In genomic region chr9:98601837-98602359, GRCm38 (mm10) we compare ENCODE assay signal across 8 mouse cellular contexts. TPM values are rescaled to one million over a fixed set of nuclear protein-coding genes. Genes with fewer than 3 reads are reported as not detected.
DNase-seq lines count a peak whose midpoint lies in the region; ATAC-seq and TF ChIP-seq lines count a peak whose summit lies in the region.

No protein-coding gene starts in this region.

- H3K4me3 ChIP-seq in heart, embryonic 14.5 days (ENCODE audit: control insufficient read depth in 1 of 2, insufficient read depth in 1 of 2, low read depth in 1 of 2, low read length in 2 of 2), result peak overlapping the region; percentile 67 to 81
- H3K4me3 ChIP-seq in ES-E14 (ENCODE audit: insufficient read depth in 1 of 2, low read depth in 1 of 2, low read length in 2 of 2, poor library complexity in 1 of 2, severe bottlenecking in 1 of 2), result peak overlapping the region; percentile 81 to 97
- peak overlapping the region; percentile 62 for H3K4me3 ChIP-seq in hindbrain, embryonic 11.5 days (ENCODE audit: low read depth, low read length)
- peak overlapping the region; percentile 89 for H3K4me3 ChIP-seq in midbrain, embryonic 10.5 days
- no peak overlapping the region for H3K4me3 ChIP-seq in thymus, adult 2 months (ENCODE audit: control insufficient read depth, insufficient read depth, low read length)

- H3K4me2 ChIP-seq in heart, embryonic 14.5 days (ENCODE audit: low read length), result peak overlapping the region; percentile 70
- peak overlapping the region; percentile 19 for H3K4me2 ChIP-seq in hindbrain, embryonic 11.5 days (replicated peaks; ENCODE audit: low read depth, low read length)

- no peak; the same call in 1 of the 2 replicates for ATAC-seq in heart, embryonic 14.5 days (ENCODE audit: insufficient number of reproducible peaks, insufficient read depth, low FRiP score, low read depth)
- ATAC-seq in hindbrain, embryonic 11.5 days (ENCODE audit: low FRiP score), result peak; percentile 51; the same call in 1 of the 2 replicates

- peaks cover 17% of the 10 kb centered on the region for H3K36me3 ChIP-seq in heart, embryonic 14.5 days (ENCODE audit: control insufficient read depth, insufficient read depth, low read length)
- H3K36me3 ChIP-seq in ES-E14 (ENCODE audit: control insufficient read depth, insufficient read depth, low read length, poor library complexity, severe bottlenecking), result peaks cover 10% of the 10 kb centered on the region; the same call in 1 of the 2 replicates
- no peaks in the 10 kb centered on the region for H3K36me3 ChIP-seq in hindbrain, embryonic 11.5 days (ENCODE audit: control insufficient read depth, insufficient read depth, low read length)
- peaks cover 19% of the 10 kb centered on the region for H3K36me3 ChIP-seq in midbrain, embryonic 10.5 days
- peaks cover 12% of the 10 kb centered on the region for H3K36me3 ChIP-seq in thymus, adult 2 months (ENCODE audit: control insufficient read depth, insufficient read depth, low read length)

- WGBS in heart, embryonic 14.5 days, result 53% methylated on average over 11 of the region's 11 CpGs
- WGBS in hindbrain, embryonic 11.5 days, result 52% methylated on average over 11 of the region's 11 CpGs
- WGBS in midbrain, embryonic 10.5 days, result 53% methylated on average over 11 of the region's 11 CpGs
- WGBS in thymus, adult 2 months, result 60% methylated on average over 11 of the region's 11 CpGs

- no peak for TF ChIP-seq CTCF in thymus, adult 2 months (IDR thresholded peaks at IDR 0.05; ENCODE audit: borderline replicate concordance, control insufficient read depth, extremely low read depth, insufficient read depth, low read length, poor library complexity)

- H3K27me3 ChIP-seq in heart, embryonic 14.5 days (ENCODE audit: control insufficient read depth, insufficient read depth, low read length), result no peaks in the 10 kb centered on the region
- no peaks in the 10 kb centered on the region for H3K27me3 ChIP-seq in hindbrain, embryonic 11.5 days (ENCODE audit: control insufficient read depth, insufficient read depth, low read length)
- H3K27me3 ChIP-seq in midbrain, embryonic 10.5 days (ENCODE audit: low read depth, poor library complexity, severe bottlenecking), result no peaks in the 10 kb centered on the region
- no peaks in the 10 kb centered on the region for H3K27me3 ChIP-seq in thymus, adult 2 months (ENCODE audit: control insufficient read depth, insufficient read depth, low read length)

- peaks cover 0 to 12% of the 10 kb centered on the region in 2 experiments; a peak in 2 of 4 replicates for H3K4me1 ChIP-seq in heart, embryonic 14.5 days (ENCODE audit: control insufficient read depth in 2 of 2, insufficient read depth in 2 of 2, low read length in 2 of 2)
- peaks cover 0 to 5% of the 10 kb centered on the region in 2 experiments; a peak in 1 of 4 replicates for H3K4me1 ChIP-seq in ES-E14 (ENCODE audit: control insufficient read depth in 2 of 2, insufficient read depth in 2 of 2, low read length in 2 of 2, poor library complexity in 1 of 2)
- no peaks in the 10 kb centered on the region for H3K4me1 ChIP-seq in hindbrain, embryonic 11.5 days (replicated peaks; ENCODE audit: control insufficient read depth, insufficient read depth, low read length)
- peaks cover 14% of the 10 kb centered on the region for H3K4me1 ChIP-seq in midbrain, embryonic 10.5 days
- H3K4me1 ChIP-seq in thymus, adult 2 months (replicated peaks; ENCODE audit: control insufficient read depth, insufficient read depth, low read length), result peaks cover 3% of the 10 kb centered on the region; the same call in 1 of the 2 replicates

- no peak overlapping the region for H3K27ac ChIP-seq in heart, embryonic 14.5 days (replicated peaks in 1 of 2; ENCODE audit: control insufficient read depth in 1 of 2, insufficient read depth in 1 of 2, low read depth in 2 of 2, low read length in 2 of 2)
- H3K27ac ChIP-seq in ES-E14 (ENCODE audit: insufficient read depth, low read depth, low read length, poor library complexity, severe bottlenecking), result no peak overlapping the region
- H3K27ac ChIP-seq in hindbrain, embryonic 11.5 days (ENCODE audit: low read depth, low read length), result no peak overlapping the region
- peak overlapping the region; percentile 85 for H3K27ac ChIP-seq in midbrain, embryonic 10.5 days (replicated peaks)
- no peak overlapping the region for H3K27ac ChIP-seq in thymus, adult 2 months (ENCODE audit: control insufficient read depth, insufficient read depth, low read length)

- peak overlapping the region; percentile 85 for H3K9ac ChIP-seq in heart, embryonic 14.5 days (ENCODE audit: low read length)
- peak overlapping the region; percentile 31; the same call in 1 of the 2 replicates for H3K9ac ChIP-seq in ES-E14 (ENCODE audit: insufficient read depth, low read depth, low read length, poor library complexity, severe bottlenecking)
- no peak overlapping the region for H3K9ac ChIP-seq in hindbrain, embryonic 11.5 days (ENCODE audit: low read depth, low read length)

- in situ Hi-C loops in ES-E14 (cut with MboI; ENCODE audit: low sequenced_read_pairs in 2 of 2, unreplicated experiment in 2 of 2), result no loop called here

- DNase-seq in heart, postnatal 4 days, result no peak
- DNase-seq in ES-E14 (ENCODE audit: low read depth, low spot score), result peak; percentile 3
- no peak for DNase-seq in hindbrain, embryonic 11.5 days (ENCODE audit: low spot score)
- DNase-seq in midbrain, embryonic 10.5 days (ENCODE audit: low spot score), result no peak
- no peak for DNase-seq in thymus, adult 2 months
- DNase-seq in adrenal gland, postnatal 25 days, result no peak
- no peak for DNase-seq in right cerebral cortex, postnatal 4 days

- TF ChIP-seq POLR2A in thymus, adult 2 months (IDR thresholded peaks at IDR 0.05; ENCODE audit: control insufficient read depth, extremely low read depth, insufficient read depth, low read length, poor library complexity), result no peak

- H3K9me3 ChIP-seq in heart, embryonic 14.5 days (ENCODE audit: control insufficient read depth, low read length), result 0 out of 2 replicates have a peak, but pooled peaks cover 4% of the 10 kb centered on the region
- no peaks in the 10 kb centered on the region for H3K9me3 ChIP-seq in ES-E14 (ENCODE audit: control insufficient read depth, insufficient read depth, low read depth, low read length)
- no peaks in the 10 kb centered on the region for H3K9me3 ChIP-seq in hindbrain, embryonic 11.5 days (ENCODE audit: control insufficient read depth, low read length)
- no peaks in the 10 kb centered on the region for H3K9me3 ChIP-seq in midbrain, embryonic 10.5 days (replicated peaks)

TF ChIP-seq in ES-E14, 5 proteins besides CTCF, POLR2A, EP300 and RAD21:
- TF ChIP-seq ZNF384 (IDR thresholded peaks at IDR 0.05; ENCODE audit: low read depth, low read length) (no peak), ZC3H11A (IDR thresholded peaks at IDR 0.05; ENCODE audit: borderline replicate concordance, low read depth, low read length) (no peak), HCFC1 (IDR thresholded peaks at IDR 0.05; ENCODE audit: borderline replicate concordance, insufficient read depth, low read length) (no peak), CHD2 (IDR thresholded peaks at IDR 0.05; ENCODE audit: low read depth, low read length) (no peak), MAFK (IDR thresholded peaks at IDR 0.05; ENCODE audit: insufficient read depth, low read depth, low read length) (no peak)

RNA-seq across cellular contexts. Expression of gene Mrps22, which starts 0.4 kb away (rescaled TPM):
- 51.8 and 55.9 TPM in 2 replicates for polyA plus RNA-seq in heart, embryonic 14.5 days (2014; fragmentation: Nextera tagmentation; extraction: Ambion mirVana)
- 10 to 100 TPM; 39.9 to 44.6 TPM for total RNA-seq in heart, postnatal 4 days (2021)
- 34.2 and 48.3 TPM in 2 replicates for total RNA-seq in ES-E14 (2012; rRNA removed)
- polyA plus RNA-seq in hindbrain, embryonic 11.5 days (2014; fragmentation: Nextera tagmentation; extraction: Ambion mirVana), result 74.6 and 76.8 TPM in 2 replicates
- polyA plus RNA-seq in midbrain, embryonic 10.5 days (2016; fragmentation: Nextera tagmentation; extraction: Ambion mirVana), result 74.8 and 80.2 TPM in 2 replicates
- 16.9 and 18.5 TPM in 2 replicates for polyA plus RNA-seq in thymus, adult 2 months (2012; rRNA removed)
- total RNA-seq in adrenal gland, postnatal 25 days (2021), result 56.5 and 68.2 TPM in 2 replicates

RNA-seq across cellular contexts. Expression of gene Copb2, which starts 38.4 kb away (rescaled TPM):
- polyA plus RNA-seq in heart, embryonic 14.5 days (2014; fragmentation: Nextera tagmentation; extraction: Ambion mirVana), result 132 and 141 TPM in 2 replicates
- 100 to 1,000 TPM; 126 to 128 TPM for total RNA-seq in heart, postnatal 4 days (2021)
- 76.2 and 114 TPM in 2 replicates for total RNA-seq in ES-E14 (2012; rRNA removed)
- polyA plus RNA-seq in hindbrain, embryonic 11.5 days (2014; fragmentation: Nextera tagmentation; extraction: Ambion mirVana), result 169 and 201 TPM in 2 replicates
- 158 and 164 TPM in 2 replicates for polyA plus RNA-seq in midbrain, embryonic 10.5 days (2016; fragmentation: Nextera tagmentation; extraction: Ambion mirVana)
- polyA plus RNA-seq in thymus, adult 2 months (2012; rRNA removed), result 34.2 and 36.3 TPM in 2 replicates
- total RNA-seq in adrenal gland, postnatal 25 days (2021), result 112 and 124 TPM in 2 replicates
